Mouse (Mus musculus) midbrain, embryonic 16.5 days (tissue): ENCODE measurements around the gene Mmd2. TPM values are rescaled to one million over a fixed set of nuclear protein-coding genes. Genes with fewer than 3 reads are reported as not detected.

ENCODE experiments used
- ATAC-seq: fragments of 200-750 bp; cut with Nextera tagmentation; 2 replicates; pipeline ENCODE4 v1.8.0; 2017; ENCODE audit warnings: moderate TSS enrichment
- H3K27ac ChIP-seq: fragments of 300-500 bp; sonication (generic); 2 replicates; pipeline ENCODE4 v1.5.1; 2014; ENCODE audit warnings: mild to moderate bottlenecking, low read length, mixed read lengths
- H3K27me3 ChIP-seq: fragments of 300-500 bp; sonication (generic); 2 replicates; pipeline ENCODE4 v1.6.1; 2014; ENCODE audit warnings: low read depth, low read length, mixed read lengths; ENCODE audit not compliant: control insufficient read depth, insufficient read depth
- H3K36me3 ChIP-seq: fragments of 300-500 bp; sonication (generic); 2 replicates; pipeline ENCODE4 v1.6.1; 2014; ENCODE audit warnings: mild to moderate bottlenecking, low read length, moderate library complexity, mixed read lengths; ENCODE audit not compliant: control insufficient read depth, insufficient read depth
- H3K4me1 ChIP-seq: fragments of 300-500 bp; sonication (generic); 2 replicates; pipeline ENCODE4 v1.6.1; 2014; ENCODE audit warnings: mild to moderate bottlenecking, low read length, mixed read lengths; ENCODE audit not compliant: control insufficient read depth, insufficient read depth
- H3K4me2 ChIP-seq: fragments of 300-500 bp; sonication (generic); 2 replicates; pipeline ENCODE4 v1.6.1; 2014; ENCODE audit warnings: mild to moderate bottlenecking, low read length, mixed read lengths
- H3K4me3 ChIP-seq: fragments of 300-500 bp; sonication (generic); 2 replicates; pipeline ENCODE4 v1.5.1; 2014; ENCODE audit warnings: low read depth, mild to moderate bottlenecking, low read length, moderate library complexity, mixed read lengths
- H3K9ac ChIP-seq: fragments of 300-500 bp; sonication (generic); 2 replicates; pipeline ENCODE4 v1.6.1; 2014; ENCODE audit warnings: low read depth, low read length, mixed read lengths
- H3K9me3 ChIP-seq: fragments of 300-500 bp; sonication (generic); replicated peaks from 2 replicates; pipeline ENCODE4 v1.6.1; 2014; ENCODE audit warnings: mild to moderate bottlenecking, low read length, mixed read lengths; ENCODE audit not compliant: control insufficient read depth, poor library complexity, severe bottlenecking
- WGBS: fragments of 180-500 bp; shearing (Covaris S2); extraction: QIAGEN DNeasy Blood & Tissue Kit; methylation state at CpG from one replicate; pipeline ENCODE4 v1.1.7; 2014; 5-methylcytosine and 5-hydroxymethylcytosine counted together
- polyA plus RNA-seq: library from polyadenylated mRNA; unstranded; fragments of >200 nt; fragmentation: Nextera tagmentation; extraction: Ambion mirVana; gene quantifications from 2 replicates; pipeline ENCODE4 v1.2.1, GENCODE M21; 2015

The Mmd2 gene
- polyA plus RNA-seq, 1 experiment from 2014 or later, result 74.2 TPM

- ATAC-seq, result no peak
- no peaks in the 10 kb centered on the region for H3K9me3 ChIP-seq
- no peak overlapping the region for H3K4me2 ChIP-seq
- H3K4me1 ChIP-seq, result peaks cover 9% of the 10 kb centered on the region
- H3K4me3 ChIP-seq, result no peak overlapping the region
- no peak overlapping the region for H3K9ac ChIP-seq
- 86% methylated on average over 5 of the region's 5 CpGs for WGBS
- no peaks in the 10 kb centered on the region for H3K27me3 ChIP-seq
- no peak overlapping the region for H3K27ac ChIP-seq
- H3K36me3 ChIP-seq, result peaks cover 2% of the 10 kb centered on the region; the same call in 1 of the 2 replicates
Observed at GRCm38 (mm10) chr5:142545014-142545795, 63.4 kb downstream of the Mmd2 start.

DNA sequence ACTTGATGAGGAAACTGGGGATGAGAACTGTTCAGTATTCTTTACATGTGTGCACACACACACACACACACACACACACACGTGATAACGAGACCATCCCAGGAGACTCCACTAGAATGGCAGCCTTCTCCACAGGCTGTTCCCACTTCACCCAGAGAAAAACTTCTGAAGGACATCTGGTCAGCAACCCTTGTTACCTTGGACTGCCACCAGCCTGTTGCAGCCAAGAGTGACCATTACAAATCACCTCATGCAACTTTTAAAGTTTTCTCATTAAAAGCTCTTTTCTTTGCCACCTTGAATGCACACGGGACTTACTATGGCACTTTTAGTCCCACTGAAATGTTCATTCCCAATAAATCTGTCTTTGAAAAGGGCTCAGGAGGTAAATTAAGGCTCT lies 71.3 kb downstream of the Mmd2 start:
- Histone ChIP-seq H3K27ac (no peak overlapping the region), H3K4me3 (no peak overlapping the region), H3K36me3 (no peaks in the 10 kb centered on the region), H3K4me2 (no peak overlapping the region), H3K4me1 (no peaks in the 10 kb centered on the region), H3K9me3 (no peaks in the 10 kb centered on the region), H3K27me3 (no peaks in the 10 kb centered on the region), H3K9ac (no peak overlapping the region)
- WGBS, result 91% methylated on average over 3 of the region's 3 CpGs
- ATAC-seq, result no peak

GRCm38 (mm10) chr5:142535388-142535787 lies 73.2 kb downstream of the Mmd2 start:
- Histone ChIP-seq H3K4me1 (no peaks in the 10 kb centered on the region), H3K27me3 (no peaks in the 10 kb centered on the region), H3K4me3 (no peak overlapping the region), H3K9ac (no peak overlapping the region), H3K36me3 (no peaks in the 10 kb centered on the region), H3K4me2 (no peak overlapping the region), H3K9me3 (no peaks in the 10 kb centered on the region), H3K27ac (no peak overlapping the region)
- no peak for ATAC-seq
- WGBS, result 71% methylated on average over 4 of the region's 4 CpGs

GRCm38 (mm10) chr5:142529915-142530314 lies 78.7 kb downstream of the Mmd2 start, which contains the start of gene Papolb:
Gene Papolb, minus strand, starts transcription at chr5:142530076.
- no peak for ATAC-seq
- Histone ChIP-seq H3K4me2 (no peak within 1 kb of the TSS), H3K27ac (no peak within 1 kb of the TSS), H3K4me1 (no peaks in the 10 kb centered on the region), H3K4me3 (no peak within 1 kb of the TSS), H3K27me3 (peaks cover 4% of the 10 kb centered on the region), H3K36me3 (peaks cover 6% of the 10 kb centered on the region), H3K9ac (no peak within 1 kb of the TSS), H3K9me3 (no peaks in the 10 kb centered on the region; the same call in 1 of the 2 replicates)
- WGBS, result 42% methylated on average over 41 of the region's 41 CpGs

DNA sequence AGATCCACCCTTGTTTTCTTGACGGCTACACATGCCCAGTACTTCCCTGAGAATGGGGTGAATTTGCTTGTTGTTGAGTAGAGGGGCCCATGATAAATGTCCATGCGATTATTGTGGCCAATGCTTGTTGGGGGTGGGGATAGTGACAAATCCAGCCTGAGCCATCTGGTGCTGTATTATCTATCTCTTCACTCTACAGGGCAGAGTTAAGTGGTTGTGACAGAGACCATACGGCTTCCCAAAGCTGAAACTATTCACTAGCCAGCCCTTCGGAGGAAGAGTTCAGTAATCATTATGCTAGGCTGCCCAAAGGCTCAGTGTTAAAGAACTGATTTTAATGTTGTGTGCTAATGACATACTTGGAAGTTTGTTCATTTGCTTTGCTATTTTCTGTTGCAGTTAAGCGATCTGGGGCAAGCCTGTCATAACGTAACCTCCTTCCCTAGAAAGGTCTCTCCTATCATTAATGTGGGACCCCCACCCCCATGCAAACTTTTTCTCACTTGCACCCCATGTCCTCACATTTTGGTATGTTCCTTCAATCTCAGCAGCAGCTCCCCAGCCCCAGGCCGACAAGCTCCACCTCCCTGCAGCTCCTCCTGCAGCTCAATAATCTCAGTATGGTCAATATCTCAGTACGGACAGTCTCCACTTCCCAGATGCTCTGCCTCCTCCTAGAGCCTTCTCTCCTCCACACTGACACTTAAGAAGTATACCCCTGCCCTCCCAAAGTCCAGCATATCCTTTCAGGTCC lies 83.7 kb downstream of the Mmd2 start:
- Histone ChIP-seq H3K27ac (no peak overlapping the region), H3K4me2 (no peak overlapping the region), H3K4me1 (no peaks in the 10 kb centered on the region), H3K4me3 (no peak overlapping the region), H3K27me3 (peaks cover 2% of the 10 kb centered on the region), H3K9me3 (no peaks in the 10 kb centered on the region; the same call in 1 of the 2 replicates), H3K36me3 (peaks cover 2% of the 10 kb centered on the region), H3K9ac (no peak overlapping the region)
- 62% methylated on average over 8 of the region's 8 CpGs for WGBS
- ATAC-seq, result no peak

GRCm38 (mm10) chr5:142521195-142521866 lies 87.3 kb downstream of the Mmd2 start:
- WGBS, result 92% methylated on average over 11 of the region's 11 CpGs

DNA sequence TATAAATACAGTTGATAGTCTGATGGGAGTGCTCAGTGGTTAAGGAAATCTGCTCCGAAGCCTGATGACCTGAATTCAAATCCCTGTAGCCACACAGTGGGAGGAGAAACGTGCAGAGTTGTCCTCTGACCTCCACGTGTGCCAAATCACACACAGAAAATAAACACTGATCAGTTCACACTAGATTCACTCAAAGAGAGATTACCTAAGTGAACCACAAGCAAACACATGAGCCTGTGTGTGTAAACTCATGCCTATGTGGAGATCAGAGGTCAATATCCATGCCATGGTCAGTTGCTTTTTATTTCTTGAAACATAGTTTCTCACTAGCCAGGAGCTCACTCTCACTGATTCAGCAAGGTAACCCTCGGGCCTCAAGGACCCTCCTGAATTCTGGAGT lies 88.2 kb downstream of the Mmd2 start:
- Histone ChIP-seq H3K27me3 (no peaks in the 10 kb centered on the region), H3K4me2 (no peak overlapping the region), H3K9ac (no peak overlapping the region), H3K36me3 (no peaks in the 10 kb centered on the region), H3K4me1 (no peaks in the 10 kb centered on the region), H3K27ac (no peak overlapping the region), H3K4me3 (no peak overlapping the region), H3K9me3 (no peaks in the 10 kb centered on the region)
- 81% methylated on average over 4 of the region's 4 CpGs for WGBS
- ATAC-seq, result no peak

More at GRCm38 (mm10) chr5:142521195-142521866, 87.3 kb downstream of the Mmd2 start:
- no peaks in the 10 kb centered on the region for H3K27me3 ChIP-seq
- no peak overlapping the region for H3K4me3 ChIP-seq
- H3K4me2 ChIP-seq, result no peak overlapping the region
- no peak for ATAC-seq
- H3K27ac ChIP-seq, result no peak overlapping the region
- H3K9ac ChIP-seq, result no peak overlapping the region
- no peaks in the 10 kb centered on the region for H3K36me3 ChIP-seq
- H3K4me1 ChIP-seq, result no peaks in the 10 kb centered on the region
- H3K9me3 ChIP-seq, result no peaks in the 10 kb centered on the region

DNA sequence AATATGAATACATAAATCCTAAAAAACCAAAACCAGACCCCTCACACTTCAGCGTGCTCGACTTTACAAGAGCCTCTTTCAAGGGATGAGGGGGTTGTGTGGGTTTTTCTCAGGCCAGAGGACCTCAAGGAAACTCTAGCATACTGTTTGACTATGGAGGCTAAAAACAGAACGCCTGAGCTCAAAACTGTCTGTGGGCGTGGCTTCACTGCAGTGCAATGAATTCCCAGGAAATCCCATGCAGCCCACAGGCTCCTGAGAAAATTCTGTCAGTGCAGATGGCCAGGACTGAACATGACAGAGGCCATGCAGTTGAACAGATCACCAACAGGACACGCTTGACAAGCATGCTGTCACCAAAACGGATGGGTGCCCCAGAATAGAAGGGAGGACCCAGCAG lies 89.6 kb downstream of the Mmd2 start:
- Histone ChIP-seq H3K9me3 (no peaks in the 10 kb centered on the region), H3K9ac (no peak overlapping the region), H3K27me3 (no peaks in the 10 kb centered on the region), H3K4me3 (no peak overlapping the region), H3K4me1 (no peaks in the 10 kb centered on the region), H3K4me2 (no peak overlapping the region), H3K27ac (no peak overlapping the region), H3K36me3 (no peaks in the 10 kb centered on the region)
- ATAC-seq, result no peak
- WGBS, result 69% methylated on average over 6 of the region's 6 CpGs
